Mouse (Mus musculus): Measurements from ENCODE around the gene Supt3.

GRCm38 (mm10) chr17:44735991-44736561 is 40.9 kb upstream of the Supt3 start:
- TF ChIP-seq POLR2A (IDR thresholded peaks at IDR 0.05; ENCODE audit: insufficient read depth, low read length) (no peak), CTCF (IDR thresholded peaks at IDR 0.05; ENCODE audit: low read depth, low read length) (no peak), EP300 (IDR thresholded peaks at IDR 0.05; ENCODE audit: insufficient read depth, low read depth, low read length) (no peak)

Measured in ES-Bruce4 (cell line).